12 mouse cellular contexts compared by ENCODE assay signal in genomic region chr4:34905396-34905795, GRCm38 (mm10). TPM values are rescaled to one million over a fixed set of nuclear protein-coding genes. Genes with fewer than 3 reads are reported as not detected.
DNase-seq lines count a peak whose midpoint lies in the region; ATAC-seq and TF ChIP-seq lines count a peak whose summit lies in the region.
"Had no signal": no experiment of that assay in that cellular context is flagged by ENCODE, and none has a peak within 500 bp of the region (broad histone marks: within the 10 kb centered on the region; RNA-seq: fewer than 3 reads in every experiment).

No protein-coding gene starts in this region.

- no peak overlapping the region for H3K4me2 ChIP-seq in hindbrain, postnatal 0 days (ENCODE audit: low read depth, low read length)
- no peak overlapping the region for H3K4me2 ChIP-seq in hindbrain, embryonic 12.5 days (replicated peaks)
- H3K4me2 ChIP-seq in forebrain, embryonic 11.5 days (ENCODE audit: low read depth, low read length, severe bottlenecking) = no peak overlapping the region
- H3K4me2 ChIP-seq: embryonic facial prominence, embryonic 13.5 days had no signal

- no peaks in the 10 kb centered on the region; the same call in 1 of the 2 replicates for H3K4me1 ChIP-seq in hindbrain, postnatal 0 days (ENCODE audit: insufficient read depth, low read length)
- no peaks in the 10 kb centered on the region for H3K4me1 ChIP-seq in hindbrain, embryonic 12.5 days
- peaks cover 2% of the 10 kb centered on the region; the same call in 1 of the 2 replicates for H3K4me1 ChIP-seq in testis, adult 2 months (ENCODE audit: control insufficient read depth, insufficient read depth, low read length)
- H3K4me1 ChIP-seq in forebrain, embryonic 11.5 days (replicated peaks; ENCODE audit: control insufficient read depth, insufficient read depth, low read length) = no peaks in the 10 kb centered on the region

- no peak for ATAC-seq in hindbrain, postnatal 0 days
- no peak for ATAC-seq in hindbrain, embryonic 12.5 days (ENCODE audit: low FRiP score)
- ATAC-seq in common myeloid progenitor, adult 5-6 weeks (replicated peaks; ENCODE audit: low read depth, poor library complexity, severe bottlenecking) = 0 out of 2 replicates have a peak, but pooled peaks have one; percentile 56
- ATAC-seq in forebrain, embryonic 11.5 days (replicated peaks; ENCODE audit: low FRiP score) = no peak

- DNase-seq in hindbrain, postnatal 0 days (ENCODE audit: low spot score) = no peak
- DNase-seq in testis, postnatal 14 days (ENCODE audit: low spot score) = no peak
- peak; percentile 79 for DNase-seq in thymus, postnatal 4 days
- DNase-seq in left cerebral cortex, postnatal 14 days (ENCODE audit: low spot score in 2 of 2) = no peak
- no peak for DNase-seq in forebrain, embryonic 11.5 days (ENCODE audit: low spot score)
- DNase-seq: heart, adult 11 months; midbrain, embryonic 14.5 days had no signal

- TF ChIP-seq POLR2A in testis, adult 2 months (IDR thresholded peaks at IDR 0.05; ENCODE audit: control insufficient read depth, low read depth, low read length) = no peak

- H3K27ac ChIP-seq in hindbrain, postnatal 0 days = no peak overlapping the region
- H3K27ac ChIP-seq in hindbrain, embryonic 12.5 days = no peak overlapping the region
- no peak overlapping the region for H3K27ac ChIP-seq in testis, adult 2 months (ENCODE audit: control insufficient read depth, insufficient read depth, low read depth, low read length)
- no peak overlapping the region for H3K27ac ChIP-seq in forebrain, embryonic 11.5 days (ENCODE audit: low read depth, low read length)
- H3K27ac ChIP-seq: embryonic facial prominence, embryonic 13.5 days had no signal

- H3K27me3 ChIP-seq in hindbrain, postnatal 0 days (ENCODE audit: insufficient read depth, low read length) = no peaks in the 10 kb centered on the region
- no peaks in the 10 kb centered on the region for H3K27me3 ChIP-seq in hindbrain, embryonic 12.5 days
- H3K27me3 ChIP-seq in testis, adult 2 months (ENCODE audit: control insufficient read depth, insufficient read depth, low read length) = no peaks in the 10 kb centered on the region
- no peaks in the 10 kb centered on the region for H3K27me3 ChIP-seq in forebrain, embryonic 11.5 days (ENCODE audit: control insufficient read depth, insufficient read depth, low read length)
- H3K27me3 ChIP-seq: embryonic facial prominence, embryonic 13.5 days had no signal

- H3K9me3 ChIP-seq in hindbrain, postnatal 0 days (ENCODE audit: low read length) = no peaks in the 10 kb centered on the region
- no peaks in the 10 kb centered on the region for H3K9me3 ChIP-seq in hindbrain, embryonic 12.5 days (replicated peaks)
- H3K9me3 ChIP-seq in forebrain, embryonic 11.5 days (ENCODE audit: control insufficient read depth, low read length) = no peaks in the 10 kb centered on the region
- H3K9me3 ChIP-seq: embryonic facial prominence, embryonic 13.5 days had no signal

- intact Hi-C loops in left cerebral cortex, postnatal 14 days (cut with DNase I) = no loop called here

- no peak overlapping the region for H3K4me3 ChIP-seq in hindbrain, postnatal 0 days (ENCODE audit: low read length)
- H3K4me3 ChIP-seq in hindbrain, embryonic 12.5 days = no peak overlapping the region
- no peak overlapping the region for H3K4me3 ChIP-seq in testis, adult 2 months (ENCODE audit: control insufficient read depth, low read depth, low read length)
- no peak overlapping the region for H3K4me3 ChIP-seq in forebrain, embryonic 11.5 days (ENCODE audit: low read depth, low read length)
- H3K4me3 ChIP-seq: embryonic facial prominence, embryonic 13.5 days had no signal

- WGBS in hindbrain, postnatal 0 days = 65% methylated on average over 5 of the region's 5 CpGs
- WGBS in hindbrain, embryonic 12.5 days = 61% methylated on average over 5 of the region's 5 CpGs
- WGBS in forebrain, embryonic 11.5 days = 56% methylated on average over 5 of the region's 5 CpGs

- H3K9ac ChIP-seq in hindbrain, postnatal 0 days (replicated peaks; ENCODE audit: low read length) = no peak overlapping the region
- H3K9ac ChIP-seq in hindbrain, embryonic 12.5 days = no peak overlapping the region
- no peak overlapping the region for H3K9ac ChIP-seq in forebrain, embryonic 11.5 days (ENCODE audit: low read length)
- H3K9ac ChIP-seq: embryonic facial prominence, embryonic 13.5 days had no signal

- TF ChIP-seq CTCF in hindbrain, postnatal 0 days (IDR thresholded peaks at IDR 0.05; ENCODE audit: low read depth) = 0 out of 2 replicates have a peak, but pooled peaks have one; percentile 17
- TF ChIP-seq CTCF in testis, adult 2 months (IDR thresholded peaks at IDR 0.05; ENCODE audit: control insufficient read depth, insufficient read depth, insufficient replicate concordance, low read depth, low read length) = peak; percentile 45; the same call in 1 of the 2 replicates

- no peaks in the 10 kb centered on the region for H3K36me3 ChIP-seq in hindbrain, postnatal 0 days (ENCODE audit: insufficient read depth, low read length)
- no peaks in the 10 kb centered on the region for H3K36me3 ChIP-seq in hindbrain, embryonic 12.5 days
- H3K36me3 ChIP-seq in testis, adult 2 months (ENCODE audit: control insufficient read depth, insufficient read depth, low read length) = no peaks in the 10 kb centered on the region
- H3K36me3 ChIP-seq in forebrain, embryonic 11.5 days (ENCODE audit: control insufficient read depth, insufficient read depth, low read length) = no peaks in the 10 kb centered on the region
- H3K36me3 ChIP-seq: embryonic facial prominence, embryonic 13.5 days had no signal

RNA-seq across cellular contexts. Expression of gene Cga, which starts 11.8 kb away (rescaled TPM):
- not detected in 2 replicates for total RNA-seq in hindbrain, postnatal 0 days (2014; rRNA removed)
- polyA plus RNA-seq in hindbrain, postnatal 0 days (2015; fragmentation: Nextera tagmentation; extraction: Ambion mirVana) = not detected in 2 replicates
- polyA plus RNA-seq in hindbrain, embryonic 12.5 days (2016; fragmentation: Nextera tagmentation; extraction: Ambion mirVana) = 0.56 and 1.1 TPM in 2 replicates
- polyA plus RNA-seq in testis, adult 2 months (2012; rRNA removed) = not detected in 2 replicates
- not detected in 2 replicates for total RNA-seq in common myeloid progenitor, adult 5-6 weeks (2017)
- total RNA-seq in left cerebral cortex, postnatal 14 days (2021) = not detected
- polyA plus RNA-seq in forebrain, embryonic 11.5 days (2014; fragmentation: Nextera tagmentation; extraction: Ambion mirVana) = not detected in 2 replicates
- total RNA-seq: adrenal gland, postnatal 4 days had no signal
- polyA plus RNA-seq: midbrain, embryonic 14.5 days had no signal

RNA-seq across cellular contexts. Expression of gene Zfp292, which starts 22.6 kb away (rescaled TPM):
- total RNA-seq in hindbrain, postnatal 0 days (2014; rRNA removed) = 22.6 and 25.6 TPM in 2 replicates
- 15.1 and 15.6 TPM in 2 replicates for polyA plus RNA-seq in hindbrain, postnatal 0 days (2015; fragmentation: Nextera tagmentation; extraction: Ambion mirVana)
- 39.2 and 43.0 TPM in 2 replicates for polyA plus RNA-seq in hindbrain, embryonic 12.5 days (2016; fragmentation: Nextera tagmentation; extraction: Ambion mirVana)
- 1.1 and 1.3 TPM in 2 replicates for polyA plus RNA-seq in testis, adult 2 months (2012; rRNA removed)
- 44.1 and 50.7 TPM in 2 replicates for total RNA-seq in common myeloid progenitor, adult 5-6 weeks (2017)
- total RNA-seq in left cerebral cortex, postnatal 14 days (2021) = 10 to 100 TPM; 23.0 to 23.3 TPM
- 37.7 and 43.6 TPM in 2 replicates for polyA plus RNA-seq in forebrain, embryonic 11.5 days (2014; fragmentation: Nextera tagmentation; extraction: Ambion mirVana)
